Mouse (Mus musculus) kidney, adult 2 months (tissue): Measurements from ENCODE around the gene Creb3l4. TPM values are rescaled to one million over a fixed set of nuclear protein-coding genes. Genes with fewer than 3 reads are reported as not detected.
A peak's percentile ranks its signal among the peaks of the same experiment; 100 is the strongest.

Experiments
- DNase-seq: peaks from one replicate; pipeline ENCODE4 v3.0.0; 2021
- H3K27ac ChIP-seq: fragments of 200-500 bp; 2 replicates; pipeline ENCODE4 v1.5.1; 2012; ENCODE audit warnings: low read depth, low read length, control low read depth, inconsistent platforms; ENCODE audit not compliant: insufficient read depth
- H3K27me3 ChIP-seq: fragments of 200-500 bp; replicated peaks from 2 replicates; pipeline ENCODE4 v1.6.1; 2012; ENCODE audit warnings: mild to moderate bottlenecking, moderate library complexity, low read length, inconsistent platforms; ENCODE audit not compliant: control insufficient read depth, insufficient read depth
- H3K36me3 ChIP-seq: fragments of 200-500 bp; 2 replicates; pipeline ENCODE4 v1.6.1; 2012; ENCODE audit warnings: mild to moderate bottlenecking, moderate library complexity, low read length, inconsistent platforms; ENCODE audit not compliant: control insufficient read depth, insufficient read depth
- H3K4me1 ChIP-seq: fragments of 200-500 bp; 2 replicates; pipeline ENCODE4 v1.6.1; 2011; ENCODE audit warnings: low read length; ENCODE audit not compliant: control insufficient read depth, insufficient read depth
- H3K4me3 ChIP-seq: fragments of 200-500 bp; 2 replicates; pipeline ENCODE4 v1.5.1; 2011; ENCODE audit warnings: mild to moderate bottlenecking, low read depth, low read length, control low read depth; ENCODE audit not compliant: insufficient read depth
- CTCF ChIP-seq: fragments of 200-500 bp; conservative IDR thresholded peaks from 2 replicates; pipeline ENCODE4 v1.5.1; 2011; ENCODE audit warnings: low read depth, mild to moderate bottlenecking, control low read depth, low read length, moderate library complexity, mixed read lengths; ENCODE audit not compliant: insufficient read depth, insufficient read length
- POLR2A ChIP-seq: fragments of 200-500 bp; IDR thresholded peaks from one replicate; pipeline ENCODE4 v1.6.1; 2011; ENCODE audit warnings: low read depth, low read length, control low read depth
- WGBS: fragments of 180-500 bp; shearing (Covaris S2); methylation state at CpG from one replicate; pipeline ENCODE4 v1.1.7; 2018; 5-methylcytosine and 5-hydroxymethylcytosine counted together
- polyA plus RNA-seq: library from polyadenylated mRNA; depleted of rRNA; stranded (reverse); fragments of >200 nt; gene quantifications from 2 replicates; pipeline ENCODE4 v1.2.3, GENCODE M21; 2012

Creb3l4 gene
- polyA plus RNA-seq, 1 experiment, result 1.0 TPM

DNA sequence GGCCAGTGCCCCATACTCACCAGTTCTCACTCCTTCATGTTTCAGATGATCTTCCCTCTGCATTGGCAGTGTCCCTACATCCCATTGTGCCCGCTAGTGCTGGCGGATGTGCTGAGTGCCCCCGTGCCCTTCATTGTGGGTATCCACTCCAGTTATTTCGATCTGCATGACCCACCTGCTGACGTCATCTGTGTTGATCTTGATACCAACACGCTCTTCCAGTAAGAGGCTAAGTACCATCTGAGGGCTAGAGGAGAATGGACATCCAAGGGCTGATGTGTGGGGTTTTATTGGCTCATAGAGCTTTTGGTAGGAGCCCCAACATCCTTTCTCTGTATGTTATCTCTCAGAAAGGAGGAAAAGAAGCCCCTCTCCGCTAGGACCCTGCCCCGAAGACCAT, 27.5 kb upstream of the Creb3l4 start:
- H3K27ac ChIP-seq, result no peak overlapping the region
- H3K27me3 ChIP-seq, result no peaks in the 10 kb centered on the region
- DNase-seq, result no peak
- no peaks in the 10 kb centered on the region for H3K4me1 ChIP-seq
- H3K4me3 ChIP-seq, result no peak overlapping the region
- H3K36me3 ChIP-seq, result no peaks in the 10 kb centered on the region
- WGBS, result 94% methylated on average over 8 of the region's 8 CpGs
- TF ChIP-seq CTCF (no peak), POLR2A (no peak)

DNA sequence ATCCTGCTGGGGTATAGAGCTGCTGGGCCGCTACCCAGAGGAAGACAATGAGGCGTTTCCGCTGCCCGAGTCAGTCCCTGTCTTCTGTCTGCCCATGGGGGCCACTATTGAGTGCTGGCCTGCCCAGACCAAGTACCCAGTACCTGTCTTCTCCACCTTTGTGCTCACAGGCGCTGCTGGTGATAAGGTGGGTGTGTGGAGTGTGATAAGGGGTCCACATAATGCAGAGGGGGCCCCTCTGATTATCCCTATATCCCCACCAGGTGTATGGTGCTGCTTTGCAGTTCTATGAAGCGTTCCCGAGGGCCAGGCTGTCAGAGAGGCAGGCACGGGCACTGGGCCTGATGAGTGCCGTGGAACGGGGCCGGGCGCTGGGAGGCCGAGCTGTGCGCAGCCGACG, 25.7 kb upstream of the Creb3l4 start:
- 94% methylated on average over 16 of the region's 16 CpGs for WGBS
- TF ChIP-seq CTCF (no peak), POLR2A (no peak)
- no peaks in the 10 kb centered on the region for H3K36me3 ChIP-seq

DNA sequence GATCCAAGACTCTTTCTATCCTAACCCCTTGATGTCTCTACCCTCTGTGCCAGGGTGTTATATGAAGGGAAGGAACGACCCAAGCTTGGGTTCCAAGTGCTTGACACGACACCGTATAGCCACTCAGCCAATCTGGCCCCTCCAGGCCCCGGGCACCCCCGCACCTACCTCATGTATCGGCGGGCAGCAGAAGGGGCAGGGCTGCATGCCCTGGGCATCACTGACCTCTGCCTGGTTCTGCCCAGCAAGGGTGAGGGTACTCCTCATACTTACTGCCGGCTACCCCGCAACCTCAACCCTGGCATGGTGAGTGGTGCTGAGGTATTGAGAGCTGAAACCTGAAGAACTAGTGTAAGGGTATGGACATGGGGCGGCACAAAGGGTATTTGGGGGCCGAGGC, 24.9 kb upstream of the Creb3l4 start:
- WGBS, result 97% methylated on average over 11 of the region's 11 CpGs
- no peak for TF ChIP-seq CTCF
- no peak for TF ChIP-seq POLR2A
- H3K36me3 ChIP-seq, result no peaks in the 10 kb centered on the region

More for the DNA sequence above, 25.7 kb upstream of the Creb3l4 start:
- no peak overlapping the region for H3K27ac ChIP-seq
- no peak for DNase-seq
- peaks cover 7% of the 10 kb centered on the region; the same call in 1 of the 2 replicates for H3K4me1 ChIP-seq
- no peaks in the 10 kb centered on the region for H3K27me3 ChIP-seq
- H3K4me3 ChIP-seq, result no peak overlapping the region

DNA sequence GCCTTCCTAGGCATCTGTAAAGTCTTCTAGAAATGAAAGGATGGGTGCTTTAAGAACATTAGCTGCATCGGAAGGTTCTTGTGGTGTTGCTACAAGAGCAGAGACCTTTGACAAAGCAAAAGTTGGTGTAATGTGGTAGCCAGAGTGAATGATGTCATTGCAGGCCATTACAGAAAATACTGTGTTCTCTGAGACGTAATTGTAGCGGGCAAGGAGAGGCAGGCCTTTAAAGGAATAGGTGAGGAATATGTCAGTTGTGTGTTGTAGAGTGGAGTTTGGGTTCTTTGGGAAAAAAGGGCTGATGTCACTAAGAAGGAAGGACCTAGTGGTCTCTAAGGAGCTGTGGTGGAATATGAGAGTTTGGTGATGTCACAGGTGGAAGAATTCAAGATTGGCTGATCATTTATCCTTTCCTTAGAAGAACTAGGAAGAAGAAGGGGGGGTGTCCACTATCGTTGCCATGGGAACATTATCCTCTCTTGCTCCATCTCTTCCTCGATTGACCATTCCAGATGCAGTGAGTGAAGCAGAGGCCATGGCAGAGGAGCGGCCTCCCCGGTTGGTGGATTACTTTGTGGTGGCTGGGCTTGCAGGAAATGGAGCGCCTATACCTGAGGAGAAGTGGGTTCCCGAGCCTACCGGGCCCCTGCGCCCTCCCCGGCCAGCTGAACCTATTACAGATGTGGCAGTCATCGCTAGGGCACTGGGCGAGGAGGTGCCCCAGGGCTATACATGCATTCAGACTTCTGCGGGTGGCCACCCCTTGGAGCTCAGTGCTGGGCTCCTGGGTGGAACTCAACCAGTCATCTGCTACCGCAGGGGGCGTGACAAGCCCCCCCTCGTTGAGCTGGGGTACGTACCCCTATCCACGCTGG, 23.8 kb upstream of the Creb3l4 start:
- Histone ChIP-seq H3K4me3 (no peak overlapping the region), H3K4me1 (peaks cover 7% of the 10 kb centered on the region; the same call in 1 of the 2 replicates), H3K27me3 (no peaks in the 10 kb centered on the region), H3K36me3 (no peaks in the 10 kb centered on the region), H3K27ac (no peak overlapping the region)
- DNase-seq, result no peak
- 92% methylated on average over 20 of the region's 20 CpGs for WGBS
- no peak for TF ChIP-seq POLR2A
- no peak for TF ChIP-seq CTCF

More for the DNA sequence above, 24.9 kb upstream of the Creb3l4 start:
- no peak overlapping the region for H3K27ac ChIP-seq
- no peak overlapping the region for H3K4me3 ChIP-seq
- H3K4me1 ChIP-seq, result peaks cover 7% of the 10 kb centered on the region; the same call in 1 of the 2 replicates
- H3K27me3 ChIP-seq, result no peaks in the 10 kb centered on the region
- DNase-seq, result no peak

DNA sequence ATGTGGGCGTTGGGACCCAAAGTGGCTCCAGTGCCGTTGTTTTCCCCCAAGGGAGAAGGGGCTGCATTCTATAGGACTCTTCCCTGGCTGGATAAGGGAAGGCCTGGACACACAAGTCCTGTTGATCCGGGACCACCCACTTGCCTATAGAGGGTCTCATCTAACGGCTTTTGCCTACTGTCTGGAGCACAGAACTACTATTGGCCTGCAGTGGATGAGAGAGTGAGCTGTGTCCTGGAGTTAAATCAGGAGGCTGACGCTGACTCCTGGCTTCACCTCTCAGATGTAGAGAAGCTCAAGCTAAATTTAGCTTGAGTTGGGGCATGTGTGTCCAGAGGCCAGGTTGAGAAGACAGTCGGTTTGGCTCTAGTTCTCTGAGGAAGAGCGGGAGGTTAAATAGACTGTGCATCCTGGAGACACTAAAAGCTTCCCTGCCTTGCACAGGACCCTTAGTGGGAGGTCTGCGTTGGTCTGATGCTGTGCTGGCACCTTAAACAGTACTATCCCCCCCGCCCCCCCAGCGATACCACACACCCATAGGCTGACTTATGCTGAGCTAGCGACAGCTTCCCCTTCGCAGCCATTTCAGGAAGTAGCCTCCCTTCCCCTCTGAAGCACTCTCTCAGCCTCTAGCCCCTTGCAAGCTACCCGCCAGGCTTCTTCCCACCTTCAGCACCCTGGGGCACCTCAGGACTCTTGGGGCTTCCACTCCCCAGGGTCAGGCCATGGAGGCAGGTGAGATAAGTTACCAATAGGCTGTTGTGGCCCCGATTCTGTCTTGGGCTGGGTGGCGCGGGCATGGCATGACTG, 22.8 kb upstream of the Creb3l4 start:
- Histone ChIP-seq H3K27me3 (no peaks in the 10 kb centered on the region), H3K27ac (peak overlapping the region; percentile 95), H3K4me3 (peak overlapping the region; percentile 76), H3K4me1 (peaks cover 7% of the 10 kb centered on the region; the same call in 1 of the 2 replicates), H3K36me3 (no peaks in the 10 kb centered on the region)
- WGBS, result 27% methylated on average over 16 of the region's 16 CpGs
- TF ChIP-seq CTCF (no peak), POLR2A (no peak)
- no peak for DNase-seq

DNA sequence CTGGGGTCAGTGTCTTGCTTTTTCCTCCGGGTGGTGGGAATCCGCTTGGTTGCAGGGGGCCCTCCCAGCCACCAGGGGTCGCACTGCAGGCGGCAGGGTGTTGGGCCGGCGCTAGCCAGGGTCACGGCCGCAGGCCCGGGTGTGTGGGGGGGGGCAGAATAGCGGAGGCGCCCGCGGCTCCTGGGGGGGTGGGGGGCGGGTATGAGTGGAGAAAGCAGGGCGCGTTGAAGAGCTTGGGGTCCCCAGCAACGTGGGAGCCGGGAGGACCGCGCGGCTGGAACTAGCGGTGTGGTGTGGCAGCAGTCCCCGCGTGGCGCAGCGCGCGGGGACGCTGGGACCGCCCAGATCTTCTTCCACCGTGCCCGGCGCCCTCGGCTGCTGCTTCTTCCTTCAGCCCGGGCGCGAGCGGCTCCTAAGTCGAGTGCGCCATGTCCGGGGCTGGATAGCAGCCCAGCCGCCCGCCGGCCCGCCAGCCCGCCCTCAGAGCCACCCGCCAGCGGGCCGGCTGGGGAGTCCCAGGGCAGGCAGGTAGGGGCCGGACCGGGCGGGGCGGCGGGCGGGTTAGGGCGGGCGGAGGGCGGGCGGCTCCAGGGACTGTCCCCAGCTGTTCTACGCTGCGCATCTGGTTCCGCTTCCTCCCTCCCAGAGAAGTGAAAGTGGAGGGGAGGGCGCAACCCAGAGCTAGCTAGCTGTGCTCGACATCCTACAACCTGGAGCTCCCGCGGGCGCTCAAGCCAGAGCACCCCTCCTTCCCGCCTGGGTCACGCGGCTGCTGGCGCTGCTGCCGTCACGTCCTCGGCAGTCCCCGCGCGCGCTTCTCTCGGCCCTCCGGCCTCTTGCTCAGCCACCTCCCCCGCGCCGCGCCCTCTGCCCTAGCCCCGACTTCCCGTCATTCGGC, 22.0 kb upstream of the Creb3l4 start, which contains the start of gene Dennd4b:
Dennd4b (plus strand) TSS at position 152 of the 898 bp plus-strand sequence.
- Histone ChIP-seq H3K27me3 (no peaks in the 10 kb centered on the region), H3K36me3 (no peaks in the 10 kb centered on the region), H3K4me1 (peaks cover 7% of the 10 kb centered on the region; the same call in 1 of the 2 replicates), H3K4me3 (peak within 1 kb of the TSS; percentile 76), H3K27ac (peak within 1 kb of the TSS; percentile 95)
- TF ChIP-seq CTCF (peak; percentile 76), POLR2A (peak; percentile 43)
- under 1% methylated on average over 87 of the region's 87 CpGs for WGBS
- DNase-seq, result peak; percentile 92
